Mouse (Mus musculus): ENCODE results near the gene Csrnp1. TPM values are rescaled to one million over a fixed set of nuclear protein-coding genes. Genes with fewer than 3 reads are reported as not detected.
"Not testable (repeated sequence)": the region's sequence is repeated elsewhere in the genome, so short reads cannot be mapped to it uniquely, and the experiment has no call there.

The Csrnp1 gene
- polyA plus RNA-seq, 1 experiment from 2014 or later: 1.4 TPM

GRCm38 (mm10) chr9:120020285-120020890, 35.9 kb upstream of the Csrnp1 start:
- Histone ChIP-seq H3K27ac (ENCODE audit: low read depth, low read length) (no peak overlapping the region), H3K4me1 (ENCODE audit: control insufficient read depth, insufficient read depth, low read length) (no peaks in the 10 kb centered on the region), H3K36me3 (ENCODE audit: control insufficient read depth, insufficient read depth, low read length) (no peaks in the 10 kb centered on the region), H3K4me3 (ENCODE audit: low read depth, low read length) (no peak overlapping the region), H3K4me2 (ENCODE audit: low read length) (no peak overlapping the region), H3K9ac (ENCODE audit: low read length) (no peak overlapping the region), H3K9me3 (replicated peaks; ENCODE audit: control insufficient read depth, low read length) (no peaks in the 10 kb centered on the region), H3K27me3 (replicated peaks; ENCODE audit: control insufficient read depth, insufficient read depth, low read length) (no peaks in the 10 kb centered on the region)
- DNase-seq (ENCODE audit: low spot score) (peak; percentile 83), ATAC-seq (no peak)
- WGBS: 43% methylated on average over 7 of the region's 7 CpGs

- no peaks in the 10 kb centered on the region for H3K27me3 ChIP-seq (replicated peaks; ENCODE audit: control insufficient read depth, insufficient read depth, low read length)
- H3K27ac ChIP-seq (ENCODE audit: low read depth, low read length): no peak overlapping the region
- WGBS: 77% methylated on average over 10 of the region's 10 CpGs
- ATAC-seq (no peak), DNase-seq (ENCODE audit: low spot score) (no peak)
- no peaks in the 10 kb centered on the region for H3K4me1 ChIP-seq (ENCODE audit: control insufficient read depth, insufficient read depth, low read length)
- no peaks in the 10 kb centered on the region for H3K36me3 ChIP-seq (ENCODE audit: control insufficient read depth, insufficient read depth, low read length)
- no peak overlapping the region for H3K9ac ChIP-seq (ENCODE audit: low read length)
- H3K4me3 ChIP-seq (ENCODE audit: low read depth, low read length): no peak overlapping the region
- H3K9me3 ChIP-seq (replicated peaks; ENCODE audit: control insufficient read depth, low read length): no peaks in the 10 kb centered on the region
- no peak overlapping the region for H3K4me2 ChIP-seq (ENCODE audit: low read length)
These were observed 32.5 kb upstream of the Csrnp1 start for GRCm38 (mm10) chr9:120016956-120017355.

GRCm38 (mm10) chr9:120014828-120015227, 30.4 kb upstream of the Csrnp1 start:
- no peaks in the 10 kb centered on the region for H3K36me3 ChIP-seq (ENCODE audit: control insufficient read depth, insufficient read depth, low read length)
- no peak overlapping the region for H3K27ac ChIP-seq (ENCODE audit: low read depth, low read length)
- no peak for DNase-seq (ENCODE audit: low spot score)
- no peak overlapping the region for H3K9ac ChIP-seq (ENCODE audit: low read length)
- WGBS: 67% methylated on average over 6 of the region's 6 CpGs
- no peak overlapping the region for H3K4me3 ChIP-seq (ENCODE audit: low read depth, low read length)
- ATAC-seq: no peak
- H3K9me3 ChIP-seq (replicated peaks; ENCODE audit: control insufficient read depth, low read length): no peaks in the 10 kb centered on the region
- peaks cover 4% of the 10 kb centered on the region for H3K4me1 ChIP-seq (ENCODE audit: control insufficient read depth, insufficient read depth, low read length)
- H3K27me3 ChIP-seq (replicated peaks; ENCODE audit: control insufficient read depth, insufficient read depth, low read length): no peaks in the 10 kb centered on the region
- H3K4me2 ChIP-seq (ENCODE audit: low read length): no peak overlapping the region

GRCm38 (mm10) chr9:120013251-120013820, 28.9 kb upstream of the Csrnp1 start:
- Histone ChIP-seq H3K4me2 (ENCODE audit: low read length) (no peak overlapping the region), H3K27me3 (replicated peaks; ENCODE audit: control insufficient read depth, insufficient read depth, low read length) (no peaks in the 10 kb centered on the region), H3K4me3 (ENCODE audit: low read depth, low read length) (no peak overlapping the region), H3K36me3 (ENCODE audit: control insufficient read depth, insufficient read depth, low read length) (no peaks in the 10 kb centered on the region), H3K9ac (ENCODE audit: low read length) (no peak overlapping the region), H3K9me3 (replicated peaks; ENCODE audit: control insufficient read depth, low read length) (no peaks in the 10 kb centered on the region), H3K27ac (ENCODE audit: low read depth, low read length) (no peak overlapping the region), H3K4me1 (ENCODE audit: control insufficient read depth, insufficient read depth, low read length) (peaks cover 4% of the 10 kb centered on the region)
- ATAC-seq (no peak), DNase-seq (ENCODE audit: low spot score) (no peak)
- 74% methylated on average over 11 of the region's 11 CpGs for WGBS

- H3K36me3 ChIP-seq (ENCODE audit: control insufficient read depth, insufficient read depth, low read length): no peaks in the 10 kb centered on the region
- H3K9me3 ChIP-seq (replicated peaks; ENCODE audit: control insufficient read depth, low read length): no peaks in the 10 kb centered on the region
- H3K27ac ChIP-seq (ENCODE audit: low read depth, low read length): no peak overlapping the region
- H3K4me2 ChIP-seq (ENCODE audit: low read length): no peak overlapping the region
- peaks cover 4% of the 10 kb centered on the region for H3K4me1 ChIP-seq (ENCODE audit: control insufficient read depth, insufficient read depth, low read length)
- H3K27me3 ChIP-seq (replicated peaks; ENCODE audit: control insufficient read depth, insufficient read depth, low read length): no peaks in the 10 kb centered on the region
- DNase-seq (ENCODE audit: low spot score): no peak
- no peak for ATAC-seq
- 90% methylated on average over 5 of the region's 5 CpGs for WGBS
- no peak overlapping the region for H3K9ac ChIP-seq (ENCODE audit: low read length)
- no peak overlapping the region for H3K4me3 ChIP-seq (ENCODE audit: low read depth, low read length)
These were observed 28.3 kb upstream of the Csrnp1 start for GRCm38 (mm10) chr9:120012781-120013180.

- ATAC-seq; H3K36me3 ChIP-seq (ENCODE audit: control insufficient read depth, insufficient read depth, low read length); H3K4me2 ChIP-seq (ENCODE audit: low read length); DNase-seq (ENCODE audit: low spot score); H3K27ac ChIP-seq (ENCODE audit: low read depth, low read length); H3K27me3 ChIP-seq (replicated peaks; ENCODE audit: control insufficient read depth, insufficient read depth, low read length); H3K4me3 ChIP-seq (ENCODE audit: low read depth, low read length); H3K9me3 ChIP-seq (replicated peaks; ENCODE audit: control insufficient read depth, low read length); H3K9ac ChIP-seq (ENCODE audit: low read length); H3K4me1 ChIP-seq (ENCODE audit: control insufficient read depth, insufficient read depth, low read length): not testable (repeated sequence)
- 87% methylated on average over 6 of the region's 6 CpGs for WGBS
These were observed 27.7 kb upstream of the Csrnp1 start for GRCm38 (mm10) chr9:120012161-120012560.

GRCm38 (mm10) chr9:120011533-120011932, 27.1 kb upstream of the Csrnp1 start:
- DNase-seq (ENCODE audit: low spot score): peak; percentile 94
- peak overlapping the region; percentile 41 for H3K4me3 ChIP-seq (ENCODE audit: low read depth, low read length)
- no peaks in the 10 kb centered on the region for H3K36me3 ChIP-seq (ENCODE audit: control insufficient read depth, insufficient read depth, low read length)
- peak overlapping the region; percentile 58 for H3K9ac ChIP-seq (ENCODE audit: low read length)
- H3K27ac ChIP-seq (ENCODE audit: low read depth, low read length): peak overlapping the region; percentile 87
- WGBS: under 1% methylated on average over 10 of the region's 10 CpGs
- H3K4me1 ChIP-seq (ENCODE audit: control insufficient read depth, insufficient read depth, low read length): peaks cover 4% of the 10 kb centered on the region
- H3K4me2 ChIP-seq (ENCODE audit: low read length): peak overlapping the region; percentile 79
- H3K9me3 ChIP-seq (replicated peaks; ENCODE audit: control insufficient read depth, low read length): no peaks in the 10 kb centered on the region
- ATAC-seq: peak; percentile 77
- H3K27me3 ChIP-seq (replicated peaks; ENCODE audit: control insufficient read depth, insufficient read depth, low read length): no peaks in the 10 kb centered on the region

- no peaks in the 10 kb centered on the region for H3K9me3 ChIP-seq (replicated peaks; ENCODE audit: control insufficient read depth, low read length)
- no peaks in the 10 kb centered on the region for H3K27me3 ChIP-seq (replicated peaks; ENCODE audit: control insufficient read depth, insufficient read depth, low read length)
- peak overlapping the region; percentile 58 for H3K9ac ChIP-seq (ENCODE audit: low read length)
- DNase-seq (ENCODE audit: low spot score) (peak; percentile 98), ATAC-seq (peak; percentile 95)
- peak overlapping the region; percentile 87 for H3K27ac ChIP-seq (ENCODE audit: low read depth, low read length)
- H3K4me3 ChIP-seq (ENCODE audit: low read depth, low read length): peak overlapping the region; percentile 41
- 2% methylated on average over 57 of the region's 60 CpGs for WGBS
- peak overlapping the region; percentile 79 for H3K4me2 ChIP-seq (ENCODE audit: low read length)
- H3K36me3 ChIP-seq (ENCODE audit: control insufficient read depth, insufficient read depth, low read length): no peaks in the 10 kb centered on the region
- peaks cover 4% of the 10 kb centered on the region for H3K4me1 ChIP-seq (ENCODE audit: control insufficient read depth, insufficient read depth, low read length)
These were observed 26.5 kb upstream of the Csrnp1 start for GRCm38 (mm10) chr9:120010781-120011511.

GRCm38 (mm10) chr9:120009871-120010270, 25.4 kb upstream of the Csrnp1 start:
- Histone ChIP-seq H3K9ac (ENCODE audit: low read length) (no peak overlapping the region), H3K4me3 (ENCODE audit: low read depth, low read length) (no peak overlapping the region), H3K36me3 (ENCODE audit: control insufficient read depth, insufficient read depth, low read length) (no peaks in the 10 kb centered on the region), H3K27me3 (replicated peaks; ENCODE audit: control insufficient read depth, insufficient read depth, low read length) (no peaks in the 10 kb centered on the region), H3K27ac (ENCODE audit: low read depth, low read length) (no peak overlapping the region), H3K4me2 (ENCODE audit: low read length) (no peak overlapping the region), H3K4me1 (ENCODE audit: control insufficient read depth, insufficient read depth, low read length) (peaks cover 4% of the 10 kb centered on the region), H3K9me3 (replicated peaks; ENCODE audit: control insufficient read depth, low read length) (no peaks in the 10 kb centered on the region)
- no peak for DNase-seq (ENCODE audit: low spot score)
- ATAC-seq: no peak
- 99% methylated on average over 3 of the region's 3 CpGs for WGBS

Data from forebrain, embryonic 14.5 days (tissue).